Mouse (Mus musculus) megakaryocyte, embryonic 14.5 days (primary cell): ENCODE data around the gene Grin2a.

Experiments used
- FLI1 ChIP-seq: IDR thresholded peaks from 2 replicates; pipeline ENCODE4 v1.6.1; 2012; ENCODE audit warnings: low read length, inconsistent platforms, mixed read lengths
- GATA1 ChIP-seq: IDR thresholded peaks from 3 replicates; pipeline ENCODE4 v1.6.1; 2012; ENCODE audit warnings: mixed read lengths, low read length, inconsistent platforms, borderline replicate concordance

GRCm38 (mm10) chr16:9749661-9750060 lies 245.7 kb downstream of the Grin2a start:
- no peak for TF ChIP-seq GATA1
- no peak for TF ChIP-seq FLI1
